Mouse (Mus musculus): ENCODE data around the gene Nrip1. TPM values are rescaled to one million over a fixed set of nuclear protein-coding genes. Genes with fewer than 3 reads are reported as not detected.

Nrip1 gene
- polyA plus RNA-seq, 1 experiment from 2014 or later = 24.3 TPM

DNA sequence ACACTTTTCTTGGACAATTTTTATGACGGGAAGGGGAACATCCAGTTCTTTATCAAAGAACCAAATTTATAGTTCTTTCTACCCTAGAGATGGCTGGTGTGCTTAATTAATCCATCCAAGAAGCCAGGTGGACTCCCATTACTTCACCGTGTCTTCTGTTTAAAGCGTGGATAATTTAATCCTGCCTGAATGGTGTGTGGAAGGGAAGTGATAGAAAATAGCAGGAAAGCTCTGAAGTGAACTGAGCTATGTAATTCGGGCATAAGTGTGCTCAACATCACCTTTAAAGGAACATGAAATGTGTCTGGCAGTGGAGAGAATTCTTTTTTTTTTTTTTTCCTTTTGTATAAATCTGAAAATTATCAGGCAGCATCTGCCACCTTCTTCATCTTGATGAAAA is 12.4 kb upstream of the Nrip1 start:
- no peaks in the 10 kb centered on the region for H3K4me1 ChIP-seq (ENCODE audit: control insufficient read depth, insufficient read depth, low read length)
- H3K4me2 ChIP-seq = no peak overlapping the region
- no peak overlapping the region for H3K9ac ChIP-seq (ENCODE audit: low read length)
- H3K4me3 ChIP-seq (ENCODE audit: low read depth, low read length) = no peak overlapping the region
- ATAC-seq (ENCODE audit: low FRiP score) = peak; percentile 50; the same call in 1 of the 2 replicates
- H3K36me3 ChIP-seq (ENCODE audit: control insufficient read depth, insufficient read depth, low read length) = no peaks in the 10 kb centered on the region
- H3K9me3 ChIP-seq (ENCODE audit: control insufficient read depth, low read length) = no peaks in the 10 kb centered on the region
- 38% methylated on average over 4 of the region's 4 CpGs for WGBS
- no peak for DNase-seq (ENCODE audit: low spot score, missing footprints)
- H3K27me3 ChIP-seq (ENCODE audit: control insufficient read depth, insufficient read depth, low read length) = no peaks in the 10 kb centered on the region
- no peak overlapping the region for H3K27ac ChIP-seq (ENCODE audit: low read depth, low read length)

DNA sequence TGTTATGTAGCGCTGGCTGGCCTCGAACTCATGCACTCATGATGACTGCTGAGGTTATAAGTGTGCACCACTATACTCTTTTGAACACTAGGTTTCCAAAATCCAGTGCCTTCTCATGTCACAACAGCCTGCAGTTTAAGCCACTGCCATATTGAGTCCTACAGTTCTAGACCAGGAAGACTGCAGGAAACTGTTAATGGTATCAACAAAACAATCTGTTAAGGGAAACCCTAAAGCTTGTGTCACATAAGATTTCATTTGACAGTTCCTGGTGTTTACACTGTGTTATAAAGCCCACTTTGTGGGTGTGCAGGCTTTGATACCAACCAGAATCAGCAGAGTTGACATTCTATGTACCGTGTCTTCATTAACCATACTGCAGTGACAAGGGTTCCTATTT is 3.6 kb upstream of the Nrip1 start:
- 94% methylated on average over 3 of the region's 3 CpGs for WGBS
- Histone ChIP-seq H3K4me3 (ENCODE audit: low read depth, low read length) (no peak overlapping the region), H3K4me2 (no peak overlapping the region), H3K36me3 (ENCODE audit: control insufficient read depth, insufficient read depth, low read length) (no peaks in the 10 kb centered on the region), H3K27ac (ENCODE audit: low read depth, low read length) (no peak overlapping the region), H3K27me3 (ENCODE audit: control insufficient read depth, insufficient read depth, low read length) (no peaks in the 10 kb centered on the region), H3K9me3 (ENCODE audit: control insufficient read depth, low read length) (no peaks in the 10 kb centered on the region), H3K4me1 (ENCODE audit: control insufficient read depth, insufficient read depth, low read length) (no peaks in the 10 kb centered on the region; the same call in 1 of the 2 replicates), H3K9ac (ENCODE audit: low read length) (no peak overlapping the region)
- DNase-seq (ENCODE audit: low spot score, missing footprints) (no peak), ATAC-seq (ENCODE audit: low FRiP score) (no peak)

DNA sequence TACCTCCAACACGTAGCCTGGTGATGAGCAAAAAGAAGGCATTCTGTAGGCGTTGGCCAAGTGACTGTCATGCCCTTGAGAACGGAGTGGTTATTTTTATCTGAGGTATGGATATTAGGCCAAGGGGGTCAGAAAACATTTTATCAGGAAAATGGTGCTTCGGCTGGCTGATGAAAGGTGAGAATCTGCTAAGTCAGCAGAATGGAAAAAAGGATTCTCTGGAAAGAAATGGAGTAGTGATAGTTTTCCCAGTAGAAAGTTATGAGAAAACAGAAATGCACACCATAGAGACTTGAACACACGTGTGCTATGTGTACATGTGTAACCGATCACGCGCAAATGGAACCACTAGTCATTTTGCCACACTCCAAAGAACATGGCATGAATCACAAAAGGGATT is 3.0 kb upstream of the Nrip1 start:
- Histone ChIP-seq H3K4me1 (ENCODE audit: control insufficient read depth, insufficient read depth, low read length) (no peaks in the 10 kb centered on the region; the same call in 1 of the 2 replicates), H3K36me3 (ENCODE audit: control insufficient read depth, insufficient read depth, low read length) (no peaks in the 10 kb centered on the region), H3K4me3 (ENCODE audit: low read depth, low read length) (no peak overlapping the region), H3K4me2 (no peak overlapping the region), H3K9ac (ENCODE audit: low read length) (no peak overlapping the region), H3K27me3 (ENCODE audit: control insufficient read depth, insufficient read depth, low read length) (no peaks in the 10 kb centered on the region), H3K9me3 (ENCODE audit: control insufficient read depth, low read length) (no peaks in the 10 kb centered on the region), H3K27ac (ENCODE audit: low read depth, low read length) (no peak overlapping the region)
- DNase-seq (ENCODE audit: low spot score, missing footprints) = no peak
- 90% methylated on average over 8 of the region's 8 CpGs for WGBS
- no peak for ATAC-seq (ENCODE audit: low FRiP score)

- Histone ChIP-seq H3K36me3 (ENCODE audit: control insufficient read depth, insufficient read depth, low read length) (no peaks in the 10 kb centered on the region), H3K27me3 (ENCODE audit: control insufficient read depth, insufficient read depth, low read length) (no peaks in the 10 kb centered on the region), H3K9me3 (ENCODE audit: control insufficient read depth, low read length) (no peaks in the 10 kb centered on the region), H3K4me1 (ENCODE audit: control insufficient read depth, insufficient read depth, low read length) (peaks cover 18% of the 10 kb centered on the region), H3K4me3 (ENCODE audit: low read depth, low read length) (peak overlapping the region; percentile 86), H3K4me2 (peak overlapping the region; percentile 62), H3K9ac (ENCODE audit: low read length) (peak overlapping the region; percentile 94), H3K27ac (ENCODE audit: low read depth, low read length) (peak overlapping the region; percentile 96)
- DNase-seq (ENCODE audit: low spot score, missing footprints) (peak; percentile 98), ATAC-seq (ENCODE audit: low FRiP score) (peak; percentile 93)
- WGBS = under 1% methylated on average over 59 of the region's 70 CpGs
Observed at GRCm38 (mm10) chr16:76372941-76373561, 576 bp downstream of the Nrip1 start.

DNA sequence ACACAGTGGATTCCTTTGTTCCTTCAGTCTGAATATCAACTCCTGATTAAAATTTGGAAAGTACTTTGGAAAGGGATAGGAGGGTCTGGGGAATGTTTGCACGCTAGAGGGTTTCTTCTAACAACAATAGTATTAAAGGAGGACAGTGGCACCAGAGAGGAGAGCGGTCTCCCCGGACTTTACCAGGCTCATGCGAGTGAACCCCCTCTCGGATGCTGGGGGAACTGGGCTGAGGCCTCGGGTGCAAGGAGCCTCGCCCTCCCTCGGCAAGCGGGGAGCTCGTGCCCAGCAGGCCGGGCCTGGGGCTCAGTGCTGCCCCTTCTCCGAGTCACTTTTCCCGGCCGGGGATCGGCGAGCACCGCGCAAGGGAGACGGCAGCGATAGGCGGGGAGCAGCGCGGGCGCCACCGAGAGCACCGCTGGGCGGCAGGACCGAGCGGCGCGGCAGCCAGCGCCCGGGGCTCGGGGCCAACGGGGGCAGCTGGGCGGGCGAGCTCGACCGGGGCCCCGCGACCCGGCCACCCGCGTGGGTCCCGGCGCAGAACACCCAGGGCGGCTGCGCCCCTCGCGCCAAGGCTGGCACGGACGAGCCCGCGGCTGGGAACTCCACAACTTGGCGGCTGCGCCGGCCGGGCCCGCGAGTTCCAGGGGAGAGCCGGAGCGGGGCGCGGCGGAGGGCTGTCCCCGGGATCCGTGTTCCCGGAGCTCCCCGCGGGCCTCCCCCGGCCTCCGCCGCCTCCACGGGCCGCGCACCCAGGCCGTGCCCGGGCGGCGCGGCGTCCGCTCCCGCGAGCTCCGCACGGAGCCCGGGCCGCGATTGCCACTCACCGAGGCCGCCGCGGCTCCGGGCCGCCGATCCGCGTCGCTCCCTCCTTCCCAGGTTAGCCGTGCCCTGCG is 1.3 kb downstream of the Nrip1 start:
- peak overlapping the region; percentile 86 for H3K4me3 ChIP-seq (ENCODE audit: low read depth, low read length)
- H3K27ac ChIP-seq (ENCODE audit: low read depth, low read length) = peak overlapping the region; percentile 96
- WGBS = under 1% methylated on average over 79 of the region's 102 CpGs
- H3K4me2 ChIP-seq = peak overlapping the region; percentile 62
- peaks cover 18% of the 10 kb centered on the region for H3K4me1 ChIP-seq (ENCODE audit: control insufficient read depth, insufficient read depth, low read length)
- peak overlapping the region; percentile 94 for H3K9ac ChIP-seq (ENCODE audit: low read length)
- no peaks in the 10 kb centered on the region for H3K36me3 ChIP-seq (ENCODE audit: control insufficient read depth, insufficient read depth, low read length)
- peak; percentile 96 for DNase-seq (ENCODE audit: low spot score, missing footprints)
- H3K27me3 ChIP-seq (ENCODE audit: control insufficient read depth, insufficient read depth, low read length) = no peaks in the 10 kb centered on the region
- ATAC-seq (ENCODE audit: low FRiP score) = peak; percentile 76
- no peaks in the 10 kb centered on the region for H3K9me3 ChIP-seq (ENCODE audit: control insufficient read depth, low read length)

- WGBS = 4% methylated on average over 7 of the region's 7 CpGs
- no peak overlapping the region for H3K27ac ChIP-seq (ENCODE audit: low read depth, low read length)
Observed at GRCm38 (mm10) chr16:76371614-76371917, 2.1 kb downstream of the Nrip1 start.

GRCm38 (mm10) chr16:76370716-76371613 is 2.7 kb downstream of the Nrip1 start:
- no peak overlapping the region for H3K27ac ChIP-seq (ENCODE audit: low read depth, low read length)
- ATAC-seq (ENCODE audit: low FRiP score) = no peak
- no peaks in the 10 kb centered on the region for H3K27me3 ChIP-seq (ENCODE audit: control insufficient read depth, insufficient read depth, low read length)
- 38% methylated on average over 12 of the region's 12 CpGs for WGBS
- peaks cover 18% of the 10 kb centered on the region for H3K4me1 ChIP-seq (ENCODE audit: control insufficient read depth, insufficient read depth, low read length)
- peak overlapping the region; percentile 62 for H3K4me2 ChIP-seq
- H3K9me3 ChIP-seq (ENCODE audit: control insufficient read depth, low read length) = no peaks in the 10 kb centered on the region
- peak overlapping the region; percentile 86 for H3K4me3 ChIP-seq (ENCODE audit: low read depth, low read length)
- DNase-seq (ENCODE audit: low spot score, missing footprints) = peak; percentile 88
- H3K9ac ChIP-seq (ENCODE audit: low read length) = peak overlapping the region; percentile 94; the same call in 1 of the 2 replicates
- H3K36me3 ChIP-seq (ENCODE audit: control insufficient read depth, insufficient read depth, low read length) = no peaks in the 10 kb centered on the region

More at GRCm38 (mm10) chr16:76371614-76371917, 2.1 kb downstream of the Nrip1 start:
- peak overlapping the region; percentile 62 for H3K4me2 ChIP-seq
- H3K4me1 ChIP-seq (ENCODE audit: control insufficient read depth, insufficient read depth, low read length) = peaks cover 18% of the 10 kb centered on the region
- no peaks in the 10 kb centered on the region for H3K27me3 ChIP-seq (ENCODE audit: control insufficient read depth, insufficient read depth, low read length)
- no peaks in the 10 kb centered on the region for H3K36me3 ChIP-seq (ENCODE audit: control insufficient read depth, insufficient read depth, low read length)
- H3K4me3 ChIP-seq (ENCODE audit: low read depth, low read length) = peak overlapping the region; percentile 86
- H3K9ac ChIP-seq (ENCODE audit: low read length) = peak overlapping the region; percentile 94
- peak; percentile 86 for DNase-seq (ENCODE audit: low spot score, missing footprints)
- no peak for ATAC-seq (ENCODE audit: low FRiP score)
- no peaks in the 10 kb centered on the region for H3K9me3 ChIP-seq (ENCODE audit: control insufficient read depth, low read length)

DNA sequence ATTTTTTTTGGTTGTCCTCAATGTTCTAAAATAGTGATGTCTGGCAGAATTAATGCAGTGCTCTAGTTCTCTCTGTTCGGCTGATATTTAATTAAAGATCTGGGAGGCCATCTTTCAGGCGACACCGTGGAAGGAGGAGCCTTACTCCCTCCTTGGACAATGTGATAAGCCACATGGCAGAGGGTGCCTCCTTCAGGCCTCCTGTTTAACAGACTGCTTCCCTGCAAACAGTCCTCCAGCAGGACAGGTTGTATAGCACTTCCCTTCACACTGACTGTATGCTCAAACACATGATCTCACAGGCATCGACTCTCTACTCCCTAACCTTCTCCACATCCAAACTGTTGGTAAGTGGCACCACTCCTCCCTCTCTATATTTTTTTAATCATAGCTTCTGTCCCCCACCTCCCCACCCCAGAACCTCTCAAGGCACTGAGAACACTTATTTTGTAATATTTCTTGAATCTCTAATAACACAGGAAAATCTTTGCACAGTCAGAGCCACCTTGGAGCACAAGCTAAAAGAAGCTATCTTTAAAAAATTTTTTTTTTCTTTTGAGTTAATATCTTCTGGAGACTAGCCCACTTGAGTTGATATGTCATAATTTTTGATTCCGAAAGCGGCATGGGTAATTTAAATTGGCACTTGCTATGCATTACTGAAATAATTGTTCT is 3.4 kb downstream of the Nrip1 start:
- Histone ChIP-seq H3K9ac (ENCODE audit: low read length) (no peak overlapping the region), H3K4me2 (peak overlapping the region; percentile 62), H3K27me3 (ENCODE audit: control insufficient read depth, insufficient read depth, low read length) (no peaks in the 10 kb centered on the region), H3K4me1 (ENCODE audit: control insufficient read depth, insufficient read depth, low read length) (peaks cover 19% of the 10 kb centered on the region), H3K4me3 (ENCODE audit: low read depth, low read length) (no peak overlapping the region), H3K9me3 (ENCODE audit: control insufficient read depth, low read length) (no peaks in the 10 kb centered on the region), H3K36me3 (ENCODE audit: control insufficient read depth, insufficient read depth, low read length) (no peaks in the 10 kb centered on the region), H3K27ac (ENCODE audit: low read depth, low read length) (no peak overlapping the region)
- WGBS = 40% methylated on average over 6 of the region's 6 CpGs
- DNase-seq (ENCODE audit: low spot score, missing footprints) (no peak), ATAC-seq (ENCODE audit: low FRiP score) (no peak)

All from midbrain, embryonic 11.5 days (tissue).